Mouse (Mus musculus) stomach, embryonic 14.5 days (tissue): ENCODE measurements around the gene Dst. TPM values are rescaled to one million over a fixed set of nuclear protein-coding genes. Genes with fewer than 3 reads are reported as not detected.

Experiments used
- ATAC-seq: fragments of 200-750 bp; cut with Nextera tagmentation; 2 replicates; pipeline ENCODE4 v1.8.0; 2017; ENCODE audit warnings: low read depth, moderate TSS enrichment; ENCODE audit not compliant: insufficient number of reproducible peaks, insufficient read depth, low FRiP score
- H3K27ac ChIP-seq: fragments of 300-500 bp; sonication (generic); 2 replicates; pipeline ENCODE4 v1.5.1; 2014; ENCODE audit warnings: mild to moderate bottlenecking, low read length, moderate library complexity, mixed read lengths
- H3K27me3 ChIP-seq: fragments of 300-500 bp; sonication (generic); 2 replicates; pipeline ENCODE4 v1.6.1; 2014; ENCODE audit warnings: low read length, control low read depth, mixed read lengths; ENCODE audit not compliant: control insufficient read depth, insufficient read depth
- H3K36me3 ChIP-seq: fragments of 300-500 bp; sonication (generic); 2 replicates; pipeline ENCODE4 v1.6.1; 2014; ENCODE audit warnings: mild to moderate bottlenecking, control low read depth, low read length, moderate library complexity, mixed read lengths; ENCODE audit not compliant: control insufficient read depth, insufficient read depth
- H3K4me1 ChIP-seq: fragments of 300-500 bp; sonication (generic); 2 replicates; pipeline ENCODE4 v1.6.1; 2014; ENCODE audit warnings: low read length, control low read depth, mixed read lengths; ENCODE audit not compliant: control insufficient read depth, insufficient read depth
- H3K4me2 ChIP-seq: fragments of 300-500 bp; sonication (generic); replicated peaks from 2 replicates; pipeline ENCODE4 v1.6.1; 2014; ENCODE audit warnings: low read depth, low read length, control low read depth
- H3K4me3 ChIP-seq: fragments of 300-500 bp; sonication (generic); 2 replicates; pipeline ENCODE4 v1.5.1; 2014; ENCODE audit warnings: low read depth, low read length, control low read depth
- H3K9ac ChIP-seq: fragments of 300-500 bp; sonication (generic); replicated peaks from 2 replicates; pipeline ENCODE4 v1.6.1; 2014; ENCODE audit warnings: low read depth, mild to moderate bottlenecking, control low read depth, low read length, moderate library complexity, mixed read lengths
- H3K9me3 ChIP-seq: fragments of 300-500 bp; sonication (generic); 2 replicates; pipeline ENCODE4 v1.6.1; 2016; ENCODE audit warnings: low read depth, low read length, control low read depth; ENCODE audit not compliant: control insufficient read depth
- WGBS: fragments of 180-500 bp; shearing (Covaris S2); extraction: QIAGEN DNeasy Blood & Tissue Kit; methylation state at CpG from one replicate; pipeline ENCODE4 v1.1.7; 2014; 5-methylcytosine and 5-hydroxymethylcytosine counted together
- polyA plus RNA-seq: library from polyadenylated mRNA; unstranded; fragments of >200 nt; fragmentation: Nextera tagmentation; extraction: Ambion mirVana; gene quantifications from 2 replicates; pipeline ENCODE4 v1.2.1, GENCODE M21; 2014

Dst gene
- 42.0 and 42.9 TPM in 2 replicates for polyA plus RNA-seq

GRCm38 (mm10) chr1:33908191-33908962 is at the start of gene Dst:
TSS of gene Dst (plus strand) at chr1:33908225.
- ATAC-seq: no peak
- H3K4me3 ChIP-seq: peak within 1 kb of the TSS; percentile 50
- no peaks in the 10 kb centered on the region for H3K9me3 ChIP-seq
- H3K9ac ChIP-seq: peak within 1 kb of the TSS; percentile 46; the same call in 1 of the 2 replicates
- H3K27me3 ChIP-seq: peaks cover 6% of the 10 kb centered on the region; the same call in 1 of the 2 replicates
- H3K4me1 ChIP-seq: 0 out of 2 replicates have a peak, but pooled peaks cover 5% of the 10 kb centered on the region
- 3% methylated on average over 35 of the region's 44 CpGs for WGBS
- no peaks in the 10 kb centered on the region for H3K36me3 ChIP-seq
- no peak within 1 kb of the TSS for H3K27ac ChIP-seq
- peak within 1 kb of the TSS; percentile 94 for H3K4me2 ChIP-seq

- Histone ChIP-seq H3K4me1 (no peaks in the 10 kb centered on the region), H3K36me3 (no peaks in the 10 kb centered on the region), H3K9ac (no peak overlapping the region), H3K27ac (no peak overlapping the region), H3K27me3 (no peaks in the 10 kb centered on the region), H3K9me3 (no peaks in the 10 kb centered on the region), H3K4me3 (no peak overlapping the region), H3K4me2 (no peak overlapping the region)
- ATAC-seq: no peak
- 84% methylated on average over 2 of the region's 2 CpGs for WGBS
Observed at GRCm38 (mm10) chr1:33869031-33869430, 39.0 kb upstream of the Dst start.

- WGBS: 88% methylated on average over 3 of the region's 3 CpGs
- Histone ChIP-seq H3K27ac (no peak overlapping the region), H3K4me2 (no peak overlapping the region), H3K4me3 (no peak overlapping the region), H3K4me1 (no peaks in the 10 kb centered on the region), H3K27me3 (no peaks in the 10 kb centered on the region), H3K36me3 (no peaks in the 10 kb centered on the region), H3K9ac (no peak overlapping the region), H3K9me3 (no peaks in the 10 kb centered on the region)
- no peak for ATAC-seq
Observed at GRCm38 (mm10) chr1:33869437-33869836, 38.6 kb upstream of the Dst start.

GRCm38 (mm10) chr1:33873561-33873960 is 34.5 kb upstream of the Dst start:
- Histone ChIP-seq H3K9ac (no peak overlapping the region), H3K4me1 (no peaks in the 10 kb centered on the region), H3K4me3 (no peak overlapping the region), H3K36me3 (no peaks in the 10 kb centered on the region), H3K4me2 (no peak overlapping the region), H3K9me3 (no peaks in the 10 kb centered on the region), H3K27me3 (no peaks in the 10 kb centered on the region), H3K27ac (no peak overlapping the region)
- no peak for ATAC-seq
- 96% methylated on average over 5 of the region's 5 CpGs for WGBS

- 51% methylated on average over 6 of the region's 6 CpGs for WGBS
Observed at GRCm38 (mm10) chr1:33875691-33876090, 32.3 kb upstream of the Dst start.

GRCm38 (mm10) chr1:33876416-33876815 is 31.6 kb upstream of the Dst start:
- no peaks in the 10 kb centered on the region for H3K36me3 ChIP-seq
- no peak overlapping the region for H3K4me2 ChIP-seq
- H3K27ac ChIP-seq: no peak overlapping the region
- no peak overlapping the region for H3K4me3 ChIP-seq
- no peak overlapping the region for H3K9ac ChIP-seq
- 79% methylated on average over 3 of the region's 3 CpGs for WGBS
- H3K27me3 ChIP-seq: no peaks in the 10 kb centered on the region
- H3K9me3 ChIP-seq: no peaks in the 10 kb centered on the region
- no peak for ATAC-seq
- no peaks in the 10 kb centered on the region for H3K4me1 ChIP-seq

More at GRCm38 (mm10) chr1:33875691-33876090, 32.3 kb upstream of the Dst start:
- no peak overlapping the region for H3K27ac ChIP-seq
- H3K36me3 ChIP-seq: no peaks in the 10 kb centered on the region
- no peak overlapping the region for H3K4me2 ChIP-seq
- H3K9me3 ChIP-seq: no peaks in the 10 kb centered on the region
- no peak overlapping the region for H3K4me3 ChIP-seq
- no peaks in the 10 kb centered on the region for H3K4me1 ChIP-seq
- no peak overlapping the region for H3K9ac ChIP-seq
- no peak for ATAC-seq
- no peaks in the 10 kb centered on the region for H3K27me3 ChIP-seq

GRCm38 (mm10) chr1:33878170-33878569 is 29.9 kb upstream of the Dst start:
- ATAC-seq: no peak
- 85% methylated on average over 7 of the region's 7 CpGs for WGBS

GRCm38 (mm10) chr1:33883102-33883839 is 24.8 kb upstream of the Dst start:
- 7% methylated on average over 18 of the region's 18 CpGs for whole genome bisulfite sequencing
- no peak for ATAC-seq
- no peaks in the 10 kb centered on the region for H3K27me3 ChIP-seq

More at GRCm38 (mm10) chr1:33878170-33878569, 29.9 kb upstream of the Dst start:
- Histone ChIP-seq H3K36me3 (no peaks in the 10 kb centered on the region), H3K27ac (no peak overlapping the region), H3K27me3 (no peaks in the 10 kb centered on the region), H3K4me3 (no peak overlapping the region), H3K9me3 (no peaks in the 10 kb centered on the region), H3K4me2 (no peak overlapping the region), H3K9ac (no peak overlapping the region), H3K4me1 (no peaks in the 10 kb centered on the region)

More at GRCm38 (mm10) chr1:33883102-33883839, 24.8 kb upstream of the Dst start:
- Histone ChIP-seq H3K9me3 (no peaks in the 10 kb centered on the region), H3K4me3 (no peak overlapping the region; the same call in 1 of the 2 replicates), H3K4me1 (no peaks in the 10 kb centered on the region), H3K36me3 (no peaks in the 10 kb centered on the region), H3K4me2 (peak overlapping the region; percentile 30), H3K9ac (no peak overlapping the region), H3K27ac (no peak overlapping the region)
